Mouse (Mus musculus) cerebellum, adult 2 months (tissue): Measurements from ENCODE around the gene Snai3.

Experiments
- CTCF ChIP-seq: fragments of 200-500 bp; IDR thresholded peaks from 2 replicates; pipeline ENCODE4 v1.5.1; 2011; ENCODE audit warnings: low read depth, mild to moderate bottlenecking, control low read depth, low read length, moderate library complexity, borderline replicate concordance; ENCODE audit not compliant: insufficient read depth
- POLR2A ChIP-seq: fragments of 200-500 bp; IDR thresholded peaks from 2 replicates; pipeline ENCODE4 v1.6.1; 2011; ENCODE audit warnings: low read length, control low read depth, borderline replicate concordance; ENCODE audit not compliant: insufficient read depth

DNA sequence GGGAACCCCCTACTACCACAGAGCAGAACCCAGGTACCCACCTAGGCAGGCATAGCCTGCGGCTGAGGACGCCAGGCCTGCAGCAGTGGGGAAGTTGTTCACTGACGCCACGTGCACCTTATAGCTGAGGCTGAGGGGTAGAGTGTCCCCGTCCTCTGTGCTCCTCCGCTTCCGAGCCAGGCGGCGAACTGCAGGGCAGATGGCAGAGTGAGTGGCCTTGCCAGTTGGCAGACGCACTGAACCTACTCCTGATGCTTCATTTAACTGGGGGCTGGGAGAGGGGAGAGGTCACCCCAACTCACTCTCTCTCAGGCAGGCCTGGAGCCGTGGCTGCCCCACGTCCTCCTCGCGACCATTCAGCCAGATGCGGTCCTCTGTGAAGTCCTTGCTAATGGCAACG is 21.2 kb downstream of the Snai3 start:
- no peak for TF ChIP-seq CTCF
- TF ChIP-seq POLR2A: no peak
